Mouse (Mus musculus) testis, postnatal 10 days (tissue): ENCODE results near the gene Ankrd1.

ENCODE experiments used
- DNase-seq: peaks from one replicate; pipeline ENCODE4 v3.0.0; 2021; ENCODE audit warnings: low spot score

Gene Ankrd1

GRCm38 (mm10) chr19:36109318-36109944 is 10.5 kb downstream of the Ankrd1 start:
- DNase-seq = no peak

GRCm38 (mm10) chr19:36103909-36104308 is 16.0 kb downstream of the Ankrd1 start:
- no peak for DNase-seq

GRCm38 (mm10) chr19:36098916-36099315 is 21.0 kb downstream of the Ankrd1 start:
- no peak for DNase-seq

GRCm38 (mm10) chr19:36098265-36098664 is 21.6 kb downstream of the Ankrd1 start:
- no peak for DNase-seq

GRCm38 (mm10) chr19:36097194-36097593 is 22.7 kb downstream of the Ankrd1 start:
- no peak for DNase-seq

GRCm38 (mm10) chr19:36090781-36091180 is 29.1 kb downstream of the Ankrd1 start:
- no peak for DNase-seq

- DNase-seq = peak; percentile 87
Observed at GRCm38 (mm10) chr19:36083262-36084225, 36.4 kb downstream of the Ankrd1 start, which contains the start of gene Rpp30. Gene Rpp30 (plus strand): TSS chr19:36083716.

- DNase-seq = no peak
Observed at GRCm38 (mm10) chr19:36082606-36083261, 37.2 kb downstream of the Ankrd1 start.

GRCm38 (mm10) chr19:36062801-36063529 is 56.9 kb downstream of the Ankrd1 start:
- DNase-seq = no peak
